Mouse (Mus musculus): ENCODE measurements around the gene Gm2007. TPM values are rescaled to one million over a fixed set of nuclear protein-coding genes. Genes with fewer than 3 reads are reported as not detected.
"Not testable (repeated sequence)": the region's sequence is repeated elsewhere in the genome, so short reads cannot be mapped to it uniquely, and the experiment has no call there.

Gm2007 gene
- not detected in 2 replicates for total RNA-seq (2012; rRNA removed)
- total RNA-seq (2014; rRNA removed), result not detected in 2 replicates
- 4.1 TPM in 1 of 2 replicates, not detected in the other for polyA plus RNA-seq (2012; ENCODE audit: insufficient read length, low read depth)

- H3K27me3 ChIP-seq (replicated peaks); H3K79me2 ChIP-seq (replicated peaks; ENCODE audit: control insufficient read depth, extremely low read depth, insufficient read depth, poor library complexity, severe bottlenecking); DNase-seq (ENCODE audit: extremely low read depth); H3K36me3 ChIP-seq (replicated peaks in 1 of 2; ENCODE audit: control insufficient read depth in 1 of 2, insufficient read depth in 1 of 2, low read length in 1 of 2); H3K27ac ChIP-seq (ENCODE audit: insufficient read depth, low read depth); H3K9ac ChIP-seq (ENCODE audit: insufficient read depth, low read depth); dilution Hi-C loops (cut with MboI; ENCODE audit: extremely low pct_ligation_motif_present, extremely low pct_unique_long_range_greater_than_20kb, low sequenced_read_pairs); H3K4me2 ChIP-seq (ENCODE audit: insufficient read depth, low read depth, poor library complexity, severe bottlenecking); in situ Hi-C loops (cut with MboI; ENCODE audit: low pct_ligation_motif_present, low pct_unique_long_range_greater_than_20kb, low sequenced_read_pairs); H3K4me3 ChIP-seq (replicated peaks in 1 of 3; ENCODE audit: low read depth in 2 of 3, low read length in 2 of 3, poor library complexity in 1 of 3); H3K9me3 ChIP-seq (replicated peaks; ENCODE audit: low read length); H3K4me1 ChIP-seq (ENCODE audit: control insufficient read depth in 1 of 2, insufficient read depth in 2 of 2): not testable (repeated sequence)
Observed at GRCm38 (mm10) chr2:175741237-175741636, at the start of gene Gm2007. Gene Gm2007, plus strand, starts transcription at chr2:175741537.

GRCm38 (mm10) chr2:175703546-175703945 lies 37.8 kb upstream of the Gm2007 start, which contains the start of gene Zfp969:
Gene Zfp969, minus strand, starts transcription at chr2:175703646.
- in situ Hi-C loops (cut with MboI; ENCODE audit: low pct_ligation_motif_present, low pct_unique_long_range_greater_than_20kb, low sequenced_read_pairs); dilution Hi-C loops (cut with MboI; ENCODE audit: extremely low pct_ligation_motif_present, extremely low pct_unique_long_range_greater_than_20kb, low sequenced_read_pairs); H3K79me2 ChIP-seq (replicated peaks; ENCODE audit: control insufficient read depth, extremely low read depth, insufficient read depth, poor library complexity, severe bottlenecking); H3K27ac ChIP-seq (ENCODE audit: insufficient read depth, low read depth); DNase-seq (ENCODE audit: extremely low read depth); H3K27me3 ChIP-seq (replicated peaks); H3K4me1 ChIP-seq (ENCODE audit: control insufficient read depth in 1 of 2, insufficient read depth in 2 of 2); H3K36me3 ChIP-seq (replicated peaks in 1 of 2; ENCODE audit: control insufficient read depth in 1 of 2, insufficient read depth in 1 of 2, low read length in 1 of 2); H3K9ac ChIP-seq (ENCODE audit: insufficient read depth, low read depth); H3K9me3 ChIP-seq (replicated peaks; ENCODE audit: low read length); H3K4me2 ChIP-seq (ENCODE audit: insufficient read depth, low read depth, poor library complexity, severe bottlenecking); H3K4me3 ChIP-seq (replicated peaks in 1 of 3; ENCODE audit: low read depth in 2 of 3, low read length in 2 of 3, poor library complexity in 1 of 3): not testable (repeated sequence)

GRCm38 (mm10) chr2:175800993-175801392 lies 59.7 kb downstream of the Gm2007 start, which contains the start of gene Gm14288:
Gene Gm14288, minus strand, starts transcription at chr2:175801093.
- DNase-seq (ENCODE audit: extremely low read depth); H3K4me3 ChIP-seq (replicated peaks in 1 of 3; ENCODE audit: low read depth in 2 of 3, low read length in 2 of 3, poor library complexity in 1 of 3); H3K9ac ChIP-seq (ENCODE audit: insufficient read depth, low read depth); H3K9me3 ChIP-seq (replicated peaks; ENCODE audit: low read length); H3K36me3 ChIP-seq (replicated peaks in 1 of 2; ENCODE audit: control insufficient read depth in 1 of 2, insufficient read depth in 1 of 2, low read length in 1 of 2); H3K27me3 ChIP-seq (replicated peaks); H3K4me1 ChIP-seq (ENCODE audit: control insufficient read depth in 1 of 2, insufficient read depth in 2 of 2); H3K27ac ChIP-seq (ENCODE audit: insufficient read depth, low read depth); H3K79me2 ChIP-seq (replicated peaks; ENCODE audit: control insufficient read depth, extremely low read depth, insufficient read depth, poor library complexity, severe bottlenecking); dilution Hi-C loops (cut with MboI; ENCODE audit: extremely low pct_ligation_motif_present, extremely low pct_unique_long_range_greater_than_20kb, low sequenced_read_pairs); H3K4me2 ChIP-seq (ENCODE audit: insufficient read depth, low read depth, poor library complexity, severe bottlenecking); in situ Hi-C loops (cut with MboI; ENCODE audit: low pct_ligation_motif_present, low pct_unique_long_range_greater_than_20kb, low sequenced_read_pairs): not testable (repeated sequence)

Other genes with a start within 250 kb of the Gm2007 start
- not detected in 2 replicates for gene Gm11007, start 97.6 kb upstream of the Gm2007 start, total RNA-seq (2012; rRNA removed)
- not detected in 2 replicates for gene Gm11007, start 97.6 kb upstream of the Gm2007 start, total RNA-seq (2014; rRNA removed)
- gene Gm11007, start 97.6 kb upstream of the Gm2007 start, polyA plus RNA-seq (2012; ENCODE audit: insufficient read length, low read depth), result 4.1 TPM in 1 of 2 replicates, not detected in the other
- not detected in 2 replicates for gene Zfp969, start 37.9 kb upstream of the Gm2007 start, total RNA-seq (2012; rRNA removed)
- not detected in 2 replicates for gene Zfp969, start 37.9 kb upstream of the Gm2007 start, total RNA-seq (2014; rRNA removed)
- not detected in 2 replicates for gene Zfp969, start 37.9 kb upstream of the Gm2007 start, polyA plus RNA-seq (2012; ENCODE audit: insufficient read length, low read depth)
- 4.6 and 5.0 TPM in 2 replicates for gene Gm14288, start 59.6 kb downstream of the Gm2007 start, total RNA-seq (2012; rRNA removed)
- gene Gm14288, start 59.6 kb downstream of the Gm2007 start, total RNA-seq (2014; rRNA removed), result 7.5 and 11.9 TPM in 2 replicates
- not detected in 2 replicates for gene Gm14288, start 59.6 kb downstream of the Gm2007 start, polyA plus RNA-seq (2012; ENCODE audit: insufficient read length, low read depth)
- gene Gm6710, start 127.7 kb downstream of the Gm2007 start, total RNA-seq (2012; rRNA removed), result 7.3 and 9.5 TPM in 2 replicates
- 20.9 and 35.8 TPM in 2 replicates for gene Gm6710, start 127.7 kb downstream of the Gm2007 start, total RNA-seq (2014; rRNA removed)
- gene Gm6710, start 127.7 kb downstream of the Gm2007 start, polyA plus RNA-seq (2012; ENCODE audit: insufficient read length, low read depth), result 3.0 and 11.3 TPM in 2 replicates
- 3.5 and 4.1 TPM in 2 replicates for gene Zfp966, start 189.6 kb downstream of the Gm2007 start, total RNA-seq (2012; rRNA removed)
- 8.2 and 8.7 TPM in 2 replicates for gene Zfp966, start 189.6 kb downstream of the Gm2007 start, total RNA-seq (2014; rRNA removed)
- 5.6 and 6.3 TPM in 2 replicates for gene Zfp966, start 189.6 kb downstream of the Gm2007 start, polyA plus RNA-seq (2012; ENCODE audit: insufficient read length, low read depth)
- 10.0 and 10.7 TPM in 2 replicates for gene Gm2026, start 223.8 kb downstream of the Gm2007 start, total RNA-seq (2012; rRNA removed)
- gene Gm2026, start 223.8 kb downstream of the Gm2007 start, total RNA-seq (2014; rRNA removed), result 18.5 and 30.4 TPM in 2 replicates
- 10.2 and 14.0 TPM in 2 replicates for gene Gm2026, start 223.8 kb downstream of the Gm2007 start, polyA plus RNA-seq (2012; ENCODE audit: insufficient read length, low read depth)

All from CH12.LX (cell line).